Mouse (Mus musculus) CD8-positive naive resting alpha-beta T cell, adult 2 months (primary cell): ENCODE data around the gene Mum1.
A peak's percentile ranks its signal among the peaks of the same experiment; 100 is the strongest.

Source experiments
- DNase-seq, 2 experiments: peaks; one replicate each; pipeline ENCODE4 v3.0.0; 2022; ENCODE audit warnings: low read depth in 2 of 2, low spot score in 2 of 2

Mum1 gene

GRCm38 (mm10) chr10:80226416-80227165 is at the start of gene Mum1:
Gene Mum1 (plus strand): TSS chr10:80226434.
- peak; percentile 92 to 94 for DNase-seq

DNA sequence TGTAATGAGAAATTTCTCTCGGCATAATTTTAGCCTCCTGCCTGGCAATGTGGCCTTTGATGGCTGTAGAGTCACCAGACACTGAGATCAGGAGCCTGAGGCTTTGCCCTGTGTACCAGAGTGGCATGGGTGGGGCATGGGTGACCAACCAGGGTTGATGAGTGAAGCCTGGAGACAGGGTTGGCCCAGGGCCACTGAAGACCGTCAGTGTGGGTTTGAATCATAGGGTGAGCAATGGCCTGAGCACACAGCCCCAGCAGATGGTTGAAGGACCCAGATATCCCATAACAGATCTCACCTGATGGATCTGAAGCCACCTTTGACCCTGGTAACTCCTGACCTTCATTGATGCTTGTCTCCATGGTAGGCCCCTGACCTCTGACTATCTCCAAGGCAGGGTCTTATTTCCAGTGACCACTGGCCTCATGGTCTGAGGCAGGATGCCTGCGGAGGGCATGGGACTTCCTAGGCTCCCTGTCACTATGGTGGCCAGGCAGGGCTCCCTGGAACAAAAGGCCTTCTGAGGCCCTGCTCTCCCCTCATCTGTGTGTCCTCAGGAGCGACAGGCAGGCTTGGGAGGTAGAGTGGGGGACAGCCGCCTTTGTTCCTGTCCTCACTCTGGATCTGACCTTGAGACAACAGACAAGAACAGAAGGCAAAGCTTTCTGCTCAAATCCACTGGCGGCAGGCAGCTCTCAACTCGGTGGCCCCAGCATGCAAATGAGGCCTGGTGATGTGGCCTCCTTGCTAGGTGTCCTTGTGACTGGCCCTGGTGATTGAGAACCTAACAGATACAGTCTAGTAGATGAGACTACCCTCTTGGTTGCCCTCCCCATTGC is 48.6 kb upstream of the Mum1 start:
- DNase-seq = no peak

- no peak for DNase-seq
These were observed 46.9 kb upstream of the Mum1 start, which contains the start of gene Efna2 for GRCm38 (mm10) chr10:80179068-80180051. Gene Efna2 (plus strand): TSS chr10:80179482.

- no peak for DNase-seq
These were observed 45.9 kb upstream of the Mum1 start for GRCm38 (mm10) chr10:80180288-80180687.

DNA sequence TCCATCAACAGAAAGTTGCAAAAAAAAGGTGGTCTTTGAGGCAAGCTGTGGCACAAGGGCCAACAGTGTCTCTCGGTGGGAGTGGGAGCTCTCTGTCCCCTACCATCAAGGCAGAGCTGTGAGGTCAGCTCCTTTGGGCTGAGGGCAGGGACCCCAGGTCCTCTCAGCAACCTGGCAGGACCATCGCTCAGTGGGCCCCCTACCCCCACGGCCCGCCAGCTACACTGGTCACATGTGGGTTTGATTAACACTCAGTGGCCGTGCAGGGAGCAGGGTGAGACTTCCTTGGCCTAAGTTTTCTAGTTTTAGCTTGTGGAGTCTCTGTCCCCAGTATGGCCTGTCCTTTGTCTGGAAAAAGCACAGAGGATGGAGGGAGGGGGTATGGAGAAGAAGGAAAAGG is 45.4 kb upstream of the Mum1 start:
- no peak for DNase-seq

- no peak for DNase-seq
These were observed 43.7 kb upstream of the Mum1 start for GRCm38 (mm10) chr10:80182547-80182946.

- no peak for DNase-seq
These were observed 39.6 kb upstream of the Mum1 start for GRCm38 (mm10) chr10:80186649-80187048.

GRCm38 (mm10) chr10:80187739-80188138 is 38.5 kb upstream of the Mum1 start:
- DNase-seq = no peak

GRCm38 (mm10) chr10:80188453-80189024 is 37.7 kb upstream of the Mum1 start:
- no peak for DNase-seq

- no peak for DNase-seq
These were observed 36.2 kb upstream of the Mum1 start for GRCm38 (mm10) chr10:80189999-80190398.

DNA sequence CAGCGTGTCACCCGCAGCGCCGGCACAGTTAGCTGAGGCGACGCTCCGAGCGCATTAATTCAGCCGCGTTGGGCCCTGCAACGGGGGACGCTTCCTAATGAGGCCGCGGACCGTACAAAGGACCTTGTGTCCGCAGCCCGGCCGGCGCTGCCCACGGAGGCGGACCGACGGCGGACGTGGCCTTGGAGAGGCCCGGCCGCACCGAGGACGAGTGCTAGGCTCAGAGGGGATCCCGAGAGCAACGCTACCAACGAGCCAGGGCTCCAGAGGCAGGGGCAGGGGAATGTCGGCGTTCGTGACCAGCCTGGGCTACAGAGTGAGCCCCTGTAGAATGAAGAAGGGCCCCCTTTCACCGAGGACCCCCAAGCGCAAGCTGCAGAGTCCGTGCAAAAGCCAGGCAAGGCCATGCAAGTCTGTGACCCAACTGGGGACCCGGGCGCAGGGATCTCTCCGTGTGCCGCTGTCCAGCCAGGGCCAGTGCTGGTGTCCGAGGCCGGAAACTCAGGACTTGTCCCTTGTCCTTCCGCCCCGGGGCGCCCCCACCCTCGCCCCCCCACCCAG is 35.7 kb upstream of the Mum1 start:
- DNase-seq = no peak

DNA sequence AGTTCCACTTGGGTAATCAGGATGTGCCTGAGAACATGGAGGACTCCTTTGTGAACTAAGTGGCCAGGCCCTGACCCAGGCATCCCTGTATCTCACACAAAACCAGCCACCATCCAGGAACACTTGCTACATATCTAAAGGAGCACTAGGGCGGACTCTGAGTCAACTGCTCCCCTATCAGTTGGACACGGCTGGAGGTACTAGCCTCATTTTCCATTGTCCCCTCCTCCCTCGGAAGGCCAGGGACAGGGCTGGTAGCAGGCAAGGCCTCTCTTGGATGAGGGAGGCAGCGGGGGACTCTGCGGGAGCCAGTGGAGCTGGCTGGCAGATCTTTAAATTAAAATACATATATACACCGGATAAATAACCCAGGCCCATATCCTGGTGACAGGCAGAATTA is 32.3 kb upstream of the Mum1 start:
- DNase-seq = no peak

DNA sequence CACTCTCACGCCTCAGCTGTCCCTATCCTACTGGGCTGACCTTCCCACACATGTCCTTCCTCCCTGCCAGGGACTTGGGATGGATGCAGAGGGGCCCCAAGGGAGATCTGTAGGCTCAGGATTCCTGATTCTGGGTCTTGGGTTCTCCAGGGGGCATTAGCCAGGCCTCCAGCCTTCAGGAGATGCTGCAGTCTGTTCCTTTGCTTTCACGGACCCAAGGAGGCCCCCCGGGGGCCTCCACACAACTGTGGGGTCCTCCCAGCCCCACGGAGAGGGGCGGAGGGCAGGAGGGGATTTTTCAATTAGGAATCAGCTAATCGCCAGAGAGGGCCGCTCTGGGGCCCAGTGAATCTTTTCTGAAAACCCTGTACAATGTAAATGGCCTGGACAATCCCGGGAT is 31.8 kb upstream of the Mum1 start:
- no peak for DNase-seq

DNA sequence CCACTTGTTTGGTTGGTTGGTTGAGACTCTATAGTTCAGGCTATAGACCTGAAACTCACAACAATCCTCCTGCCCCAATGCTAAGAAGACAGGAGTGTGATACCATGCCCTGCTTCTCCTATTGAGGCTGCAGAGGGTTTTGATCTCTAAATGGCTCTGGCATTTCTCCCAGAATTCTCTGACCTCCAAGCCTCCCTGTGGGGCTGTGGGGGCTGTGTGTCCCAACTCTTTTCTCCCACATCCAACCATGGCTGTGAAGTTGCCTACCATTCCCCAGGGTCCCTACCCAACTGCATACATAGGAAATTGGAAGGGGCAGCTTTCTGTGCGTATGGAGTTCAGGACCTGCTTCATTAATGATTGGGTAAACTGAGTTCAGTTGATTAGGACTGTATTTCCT is 30.1 kb upstream of the Mum1 start:
- no peak for DNase-seq

GRCm38 (mm10) chr10:80196778-80197581 is 29.3 kb upstream of the Mum1 start:
- no peak for DNase-seq

- DNase-seq = peak; percentile 73 to 82
These were observed 26.7 kb upstream of the Mum1 start for GRCm38 (mm10) chr10:80199440-80200008.

DNA sequence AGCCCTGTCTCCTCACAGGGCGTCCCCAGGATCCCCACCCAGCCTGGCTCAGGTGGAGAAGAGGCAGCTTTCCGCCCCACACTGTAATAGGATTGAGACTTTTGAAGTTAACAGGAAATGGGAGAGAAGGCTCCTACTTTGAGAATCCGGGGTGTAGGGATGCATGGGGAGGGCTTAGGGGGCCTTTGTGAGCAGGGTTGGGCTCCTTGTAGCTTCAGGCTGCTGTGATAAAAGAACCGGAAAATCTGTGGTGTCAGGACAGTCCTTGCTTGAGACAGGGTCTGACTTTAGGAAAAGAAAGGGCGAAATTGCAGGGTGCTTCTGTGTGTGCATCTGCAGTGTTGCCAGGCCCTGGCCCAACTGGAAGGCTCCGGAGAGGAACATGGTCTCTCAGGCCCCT is 25.7 kb upstream of the Mum1 start:
- DNase-seq = no peak

- DNase-seq = no peak
These were observed 22.2 kb upstream of the Mum1 start for GRCm38 (mm10) chr10:80204055-80204454.

DNA sequence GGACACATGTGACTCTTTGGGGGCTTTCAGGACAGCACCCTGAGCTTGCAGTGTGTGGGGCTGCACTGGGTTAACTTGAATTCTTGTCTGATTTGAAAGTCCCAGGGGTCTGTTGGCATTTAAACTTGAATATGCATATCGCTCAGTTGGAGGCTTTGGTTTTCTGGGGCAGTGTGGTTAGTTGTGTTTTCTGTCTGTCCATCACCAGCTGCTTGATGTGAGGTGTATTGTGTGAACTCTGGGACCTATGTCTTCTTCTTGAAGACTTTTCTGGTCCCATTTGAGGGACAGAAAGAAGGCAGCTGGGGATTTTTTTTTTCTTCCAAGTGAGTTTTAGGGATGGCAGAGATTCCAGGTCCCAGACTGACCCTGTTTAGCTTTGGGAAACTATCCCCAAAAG is 19.0 kb upstream of the Mum1 start:
- DNase-seq = no peak
